Mouse (Mus musculus) spleen, adult 2 months (tissue): ENCODE measurements around the gene Smchd1.

Experiments
- CTCF ChIP-seq: fragments of 200-500 bp; IDR thresholded peaks from 2 replicates; pipeline ENCODE4 v1.5.1; 2011; ENCODE audit warnings: mild to moderate bottlenecking, inconsistent platforms; ENCODE audit not compliant: insufficient read depth, insufficient read length, insufficient replicate concordance; ENCODE audit errors: extremely low read depth
- POLR2A ChIP-seq: fragments of 200-500 bp; IDR thresholded peaks from 2 replicates; pipeline ENCODE4 v1.6.1; 2011; ENCODE audit warnings: low read depth, low read length, inconsistent platforms

DNA sequence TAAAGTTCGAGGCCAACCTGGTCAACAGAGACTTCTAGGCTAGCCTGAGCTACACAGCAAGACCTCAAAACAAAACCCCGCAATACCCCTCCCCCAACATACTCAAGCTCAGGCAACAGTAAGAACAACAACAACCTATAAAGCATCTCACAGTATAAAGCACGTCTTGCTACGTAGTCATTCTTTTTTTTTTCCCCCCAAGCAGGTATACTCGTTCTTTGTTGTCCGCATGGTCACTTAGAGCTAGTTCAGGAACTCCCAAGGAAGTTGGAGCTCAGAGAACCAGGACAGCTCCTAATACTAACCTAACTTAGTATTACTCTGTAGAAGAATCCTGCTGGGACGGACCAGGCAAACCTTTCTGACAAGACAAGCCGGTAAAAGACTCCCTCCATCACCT, 1.0 kb downstream of the Smchd1 start:
- TF ChIP-seq CTCF, result no peak
- TF ChIP-seq POLR2A, result no peak
